Mouse (Mus musculus) small intestine, adult 2 months (tissue): ENCODE results near the gene Fbxw17.

Experiments used
- CTCF ChIP-seq: fragments of 200-500 bp; IDR thresholded peaks from 2 replicates; pipeline ENCODE4 v1.5.1; 2012; ENCODE audit warnings: low read depth, mild to moderate bottlenecking, control low read depth, inconsistent platforms, low read length, moderate library complexity, mixed read lengths; ENCODE audit not compliant: insufficient replicate concordance, insufficient read length; ENCODE audit errors: extremely low read depth
- POLR2A ChIP-seq: fragments of 200-500 bp; IDR thresholded peaks from 2 replicates; pipeline ENCODE4 v1.6.1; 2012; ENCODE audit warnings: low read depth, mild to moderate bottlenecking, control low read depth, inconsistent platforms, low read length, moderate library complexity

DNA sequence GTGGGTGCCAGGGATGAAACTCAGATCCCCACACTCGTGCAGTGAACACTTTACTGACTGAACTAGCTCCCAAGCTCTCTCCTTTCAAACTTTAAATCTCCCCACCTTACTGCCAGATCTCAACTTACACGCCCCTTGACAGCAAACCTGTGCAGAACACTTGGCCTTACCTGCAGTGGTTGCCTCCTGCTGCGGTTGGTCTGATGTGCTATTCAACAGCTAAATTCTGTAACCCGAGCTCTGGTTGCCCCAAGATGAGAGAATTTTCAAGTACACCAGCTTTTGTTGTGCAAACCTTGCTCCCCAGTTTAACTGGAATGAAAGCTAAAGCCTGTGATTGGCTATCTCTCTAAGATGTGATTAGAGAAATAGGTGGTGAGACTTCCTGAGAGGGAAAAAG lies 35.8 kb downstream of the Fbxw17 start:
- TF ChIP-seq CTCF = no peak
- no peak for TF ChIP-seq POLR2A
